Mouse (Mus musculus): ENCODE results near the gene Sec23b.

DNA sequence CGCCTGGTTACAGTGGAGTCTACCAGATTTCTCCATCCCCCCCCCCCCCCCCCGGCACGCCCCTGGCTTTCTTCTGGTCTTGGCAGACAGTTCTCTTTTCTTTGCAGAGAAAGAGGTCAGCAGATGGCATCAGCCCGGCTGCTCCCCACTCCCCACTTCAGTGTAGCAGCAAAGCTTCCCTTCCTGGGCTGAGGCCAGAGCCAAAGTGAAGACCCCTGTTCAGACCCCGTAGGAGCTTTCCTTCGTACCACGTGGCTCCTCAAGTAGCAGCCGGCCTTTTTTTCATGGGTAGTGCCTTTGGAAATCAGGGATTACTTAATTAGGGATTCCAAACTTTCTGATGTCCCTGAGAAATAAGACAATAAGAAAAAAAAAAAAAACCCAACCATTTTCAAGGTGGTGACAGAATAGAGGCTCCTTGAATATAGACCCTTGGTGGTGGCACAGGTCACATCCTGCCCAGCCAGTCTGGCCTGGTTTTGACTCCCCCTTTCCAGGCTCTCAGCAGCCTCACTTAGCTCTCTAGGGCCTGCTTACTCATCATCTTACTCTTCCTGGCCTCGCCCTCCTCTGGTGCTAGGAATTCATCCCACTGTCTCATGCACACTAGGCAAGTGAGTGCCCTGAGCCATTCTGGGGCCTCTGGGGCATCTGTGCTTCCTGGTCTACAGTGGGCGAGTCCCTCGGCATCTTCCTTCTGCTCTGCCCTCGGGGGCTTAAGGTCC is 81.8 kb downstream of the Sec23b start:
- TF ChIP-seq CTCF (IDR thresholded peaks at IDR 0.05) = no peak
- TF ChIP-seq POLR2A (IDR thresholded peaks at IDR 0.05; ENCODE audit: insufficient read depth, low read depth, low read length) = no peak
- no peak for TF ChIP-seq EP300 (IDR thresholded peaks at IDR 0.05; ENCODE audit: insufficient read depth, low read depth, low read length)

Measured in heart, adult 2 months (tissue).